Mouse (Mus musculus) myocyte (in vitro differentiated cells): ENCODE measurements around the gene Bad.
"Not testable (repeated sequence)": the region's sequence is repeated elsewhere in the genome, so short reads cannot be mapped to it uniquely, and the experiment has no call there.

Experiments used
- CEBPB ChIP-seq: IDR thresholded peaks from 2 replicates; pipeline ENCODE4 v1.6.1; 2011; ENCODE audit warnings: mild to moderate bottlenecking, moderate library complexity; ENCODE audit not compliant: poor library complexity, insufficient read depth, severe bottlenecking
- MAX ChIP-seq: IDR thresholded peaks from one replicate; pipeline ENCODE4 v1.6.1; 2011; ENCODE audit warnings: low read depth, mild to moderate bottlenecking, control low read depth
- MYOD1 ChIP-seq, 3 experiments: IDR thresholded peaks; one replicate each; pipeline ENCODE4 v1.6.1; 2011; ENCODE audit warnings: control low read depth in 2 of 3, low read depth in 2 of 3, mild to moderate bottlenecking in 2 of 3, moderate library complexity in 1 of 3; ENCODE audit not compliant: insufficient read length in 2 of 3, control insufficient read depth in 1 of 3
- POLR2A ChIP-seq: IDR thresholded peaks from one replicate; pipeline ENCODE4 v1.6.1; 2011; ENCODE audit warnings: low read depth, mild to moderate bottlenecking, control low read depth, moderate library complexity; ENCODE audit not compliant: insufficient read length
- POLR2AphosphoS2 ChIP-seq: IDR thresholded peaks from one replicate; pipeline ENCODE4 v1.6.1; 2011; ENCODE audit warnings: low read depth, control low read depth; ENCODE audit not compliant: insufficient read length

DNA sequence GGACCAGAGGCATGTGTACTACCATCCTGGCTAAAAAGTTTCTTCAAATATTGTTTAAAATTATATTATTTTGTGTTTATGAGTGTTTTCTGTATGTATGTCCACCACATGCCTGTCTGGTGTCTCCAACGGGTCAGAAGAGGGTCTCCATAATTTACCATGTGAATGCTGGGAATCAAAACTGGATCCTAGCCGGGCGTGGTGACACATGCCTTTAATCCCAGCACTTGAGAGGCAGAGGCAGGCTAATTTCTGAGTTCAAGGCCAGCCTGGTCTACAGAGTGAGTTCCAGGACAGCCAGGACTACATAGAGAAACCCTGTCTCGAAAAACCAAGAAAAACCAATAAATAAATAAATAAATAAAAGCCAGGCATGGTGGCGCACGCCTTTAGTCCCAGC, 49.5 kb downstream of the Bad start:
- not testable (repeated sequence) for TF ChIP-seq POLR2A; MAX; CEBPB; MYOD1 (IDR thresholded peaks at IDR 0.05; ENCODE audit: control insufficient read depth in 1 of 3, insufficient read length in 2 of 3, low read depth in 2 of 3); POLR2AphosphoS2
